Mouse (Mus musculus) urinary bladder, adult 2 months (tissue): Measurements from ENCODE around the gene Wdtc1. TPM values are rescaled to one million over a fixed set of nuclear protein-coding genes. Genes with fewer than 3 reads are reported as not detected.
A peak's percentile ranks its signal among the peaks of the same experiment; 100 is the strongest.

Source experiments
- DNase-seq: peaks from one replicate; pipeline ENCODE4 v3.0.0; 2022; ENCODE audit warnings: low spot score
- polyA plus RNA-seq: library from polyadenylated mRNA; depleted of rRNA; stranded (reverse); fragments of >200 nt; gene quantifications from 2 replicates; pipeline ENCODE4 v1.2.3, GENCODE M21; 2012

The Wdtc1 gene
- polyA plus RNA-seq, 1 experiment: 24.7 TPM

GRCm38 (mm10) chr4:133328129-133328528 lies 25.2 kb downstream of the Wdtc1 start:
- DNase-seq: no peak

GRCm38 (mm10) chr4:133319667-133320066 lies 33.6 kb downstream of the Wdtc1 start:
- DNase-seq: no peak

- DNase-seq: no peak
Observed at GRCm38 (mm10) chr4:133315991-133316390, 37.3 kb downstream of the Wdtc1 start.

- no peak for DNase-seq
Observed at GRCm38 (mm10) chr4:133314896-133315295, 38.4 kb downstream of the Wdtc1 start.

DNA sequence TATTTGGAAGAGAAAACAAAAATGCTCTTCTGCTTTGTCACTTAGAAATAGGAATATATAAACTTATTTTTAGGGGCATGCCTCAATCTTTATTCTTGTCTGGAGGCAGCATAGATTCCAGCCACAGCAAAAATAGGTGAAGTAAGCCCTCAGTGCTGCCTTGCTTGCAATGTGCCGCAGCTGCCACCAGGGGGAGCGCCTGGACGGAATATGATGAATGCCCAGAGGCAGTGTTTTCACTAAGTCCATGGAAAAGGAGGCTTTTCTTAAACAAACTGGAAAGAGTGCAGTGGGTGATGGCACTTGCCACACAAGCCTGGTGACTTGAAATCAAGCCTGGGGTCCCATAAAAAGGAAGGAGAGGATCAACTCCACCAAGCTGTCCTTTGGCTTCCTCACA lies 43.3 kb downstream of the Wdtc1 start:
- peak; percentile 81 for DNase-seq

DNA sequence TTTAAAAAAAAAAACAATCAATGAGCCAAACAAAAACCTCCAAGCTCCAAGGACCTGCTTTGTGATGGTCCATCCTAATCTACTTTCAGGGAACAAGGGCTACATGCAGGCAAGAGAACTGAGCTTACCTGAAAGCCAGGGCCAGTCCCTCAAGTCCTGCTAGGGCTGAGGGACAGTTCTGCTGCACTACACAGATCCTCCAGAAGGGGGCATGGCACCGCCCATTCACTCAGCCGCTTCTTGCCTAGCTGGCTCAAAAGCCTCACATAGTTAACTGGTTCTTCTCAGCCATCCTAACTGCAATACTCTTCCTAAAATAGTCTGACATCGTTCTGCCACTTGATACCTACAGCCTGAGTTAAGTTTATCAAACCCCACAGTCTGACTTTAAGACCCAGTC lies 46.0 kb downstream of the Wdtc1 start:
- no peak for DNase-seq

- DNase-seq: no peak
Observed at GRCm38 (mm10) chr4:133305825-133306224, 47.5 kb downstream of the Wdtc1 start.

DNA sequence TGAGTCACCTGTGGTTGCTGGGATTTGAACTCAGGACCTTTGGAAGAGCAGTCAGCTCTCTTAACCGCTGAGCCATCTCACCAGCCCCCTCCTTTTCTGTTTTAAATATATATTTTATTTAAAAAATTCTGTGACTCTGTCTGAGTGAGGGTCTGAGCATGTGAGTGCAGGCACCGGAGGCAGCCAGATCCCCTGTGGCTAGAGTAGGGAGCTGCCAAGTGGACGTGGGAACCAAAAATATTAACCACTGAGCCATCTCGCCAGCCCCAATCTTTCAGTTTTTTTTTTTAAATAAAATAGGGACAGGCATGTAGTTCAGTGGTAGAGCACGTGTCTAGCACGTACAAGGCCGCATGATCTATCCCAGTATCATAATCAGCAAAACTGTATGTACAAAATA lies 48.5 kb downstream of the Wdtc1 start:
- no peak for DNase-seq

DNA sequence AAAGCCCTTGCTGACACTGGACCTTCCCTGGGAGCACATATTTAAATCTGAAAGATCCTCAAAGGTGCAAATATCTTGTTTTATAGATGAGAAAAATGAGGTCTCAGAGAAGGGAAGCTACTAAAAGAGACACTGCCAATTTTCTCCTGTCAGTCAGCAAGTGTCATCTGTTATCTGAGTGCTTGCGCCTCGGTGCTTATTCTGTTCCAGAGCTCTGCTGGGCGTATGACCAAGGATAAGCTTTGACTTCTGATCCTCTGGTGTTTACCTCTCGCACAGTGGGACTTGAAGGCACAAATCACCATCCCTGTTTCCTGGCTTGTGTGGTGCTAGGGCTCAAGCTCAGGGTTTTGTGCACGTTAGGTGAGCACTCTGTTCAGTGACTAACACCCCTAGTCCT lies 50.6 kb downstream of the Wdtc1 start:
- DNase-seq: no peak

DNA sequence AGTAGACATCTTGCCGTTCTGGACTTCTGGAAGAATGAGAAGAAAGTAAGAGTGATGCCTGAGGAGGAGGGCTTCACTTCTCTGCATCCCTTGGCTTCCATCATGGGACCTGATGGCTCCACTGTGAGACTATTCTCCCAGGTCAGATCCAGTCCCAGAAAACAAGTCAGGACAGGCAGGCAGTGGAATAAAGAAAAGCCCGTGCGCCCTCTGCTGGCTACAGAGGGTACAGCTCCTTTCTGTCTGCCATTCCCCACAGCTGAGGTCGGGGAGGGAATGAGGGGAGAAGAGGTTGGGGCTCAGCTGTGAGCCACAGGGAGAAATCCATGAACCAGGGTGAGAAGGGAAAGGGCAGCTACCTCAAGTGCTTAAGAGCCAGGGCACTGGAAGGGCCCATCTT lies 51.5 kb downstream of the Wdtc1 start:
- DNase-seq: peak; percentile 59

GRCm38 (mm10) chr4:133300421-133300820 lies 52.9 kb downstream of the Wdtc1 start:
- no peak for DNase-seq

DNA sequence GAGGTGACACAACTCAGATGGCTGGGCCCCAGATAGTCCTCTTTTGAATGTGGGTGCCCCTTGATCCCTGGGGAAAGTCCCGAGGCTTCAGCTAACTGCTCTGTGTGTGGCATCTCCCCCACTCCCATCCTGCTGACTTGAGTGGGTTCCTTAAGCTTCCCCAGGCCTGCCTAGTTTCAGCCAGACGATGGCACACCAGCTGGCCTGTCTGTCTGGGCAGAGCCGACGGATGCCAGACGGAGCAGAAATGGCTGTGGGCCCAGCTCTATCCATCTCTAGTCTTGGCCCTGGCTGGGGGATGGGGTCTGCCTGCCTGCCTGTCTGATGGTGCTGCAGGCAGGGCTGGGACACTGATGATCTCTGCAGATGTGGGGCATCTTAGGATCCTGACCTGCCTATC lies 53.6 kb downstream of the Wdtc1 start:
- no peak for DNase-seq

GRCm38 (mm10) chr4:133298516-133299365 lies 54.5 kb downstream of the Wdtc1 start:
- no peak for DNase-seq

- peak; percentile 71 for DNase-seq
Observed at GRCm38 (mm10) chr4:133297801-133298238, 55.5 kb downstream of the Wdtc1 start.

- DNase-seq: no peak
Observed at GRCm38 (mm10) chr4:133297360-133297759, 55.9 kb downstream of the Wdtc1 start.

GRCm38 (mm10) chr4:133294084-133294483 lies 59.2 kb downstream of the Wdtc1 start:
- peak; percentile 14 for DNase-seq

- peak; percentile 18 for DNase-seq
Observed at GRCm38 (mm10) chr4:133292901-133293843, 60.1 kb downstream of the Wdtc1 start.

DNA sequence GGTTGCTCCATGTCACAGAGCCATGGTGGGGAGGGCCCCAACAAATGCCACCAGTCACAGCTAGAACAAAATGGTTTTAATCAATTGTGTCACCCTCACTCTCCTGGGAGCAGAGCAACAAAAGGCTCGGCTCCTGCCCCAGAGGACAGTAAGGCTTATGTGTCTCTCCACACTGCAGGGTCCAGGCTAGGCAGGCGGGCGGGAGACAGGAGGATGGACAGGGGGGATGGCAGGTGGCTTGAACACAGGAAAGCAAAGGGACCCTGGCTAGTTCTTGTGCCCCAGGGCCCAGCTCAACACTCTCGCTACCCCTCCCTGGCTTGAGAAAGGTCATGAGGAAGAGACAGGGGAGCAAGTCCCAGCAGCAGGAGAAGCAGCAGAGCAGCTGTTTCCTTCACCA lies 60.9 kb downstream of the Wdtc1 start:
- DNase-seq: no peak

- DNase-seq: no peak
Observed at GRCm38 (mm10) chr4:133291255-133291654, 62.0 kb downstream of the Wdtc1 start.

- no peak for DNase-seq
Observed at GRCm38 (mm10) chr4:133286476-133287077, 66.7 kb downstream of the Wdtc1 start.

- DNase-seq: no peak
Observed at GRCm38 (mm10) chr4:133285950-133286349, 67.3 kb downstream of the Wdtc1 start.

GRCm38 (mm10) chr4:133285299-133285698 lies 68.0 kb downstream of the Wdtc1 start:
- DNase-seq: no peak
